Mouse (Mus musculus) olfactory bulb, adult 2 months (tissue): ENCODE measurements around the gene Dapk1. TPM values are rescaled to one million over a fixed set of nuclear protein-coding genes. Genes with fewer than 3 reads are reported as not detected.

Experiments
- H3K27ac ChIP-seq: fragments of 200-500 bp; 2 replicates; pipeline ENCODE4 v1.5.1; 2012; ENCODE audit warnings: low read depth, low read length; ENCODE audit not compliant: insufficient read depth
- H3K4me1 ChIP-seq: fragments of 200-500 bp; 2 replicates; pipeline ENCODE4 v1.6.1; 2012; ENCODE audit warnings: low read length; ENCODE audit not compliant: control insufficient read depth, insufficient read depth
- H3K4me3 ChIP-seq: fragments of 200-500 bp; 2 replicates; pipeline ENCODE4 v1.5.1; 2012; ENCODE audit warnings: mild to moderate bottlenecking, low read depth, low read length, moderate library complexity; ENCODE audit not compliant: insufficient read depth
- CTCF ChIP-seq: fragments of 200-500 bp; IDR thresholded peaks from 2 replicates; pipeline ENCODE4 v1.5.1; 2012; ENCODE audit warnings: low read depth, mild to moderate bottlenecking, low read length, moderate library complexity; ENCODE audit not compliant: insufficient read depth
- POLR2A ChIP-seq: fragments of 200-500 bp; IDR thresholded peaks from 2 replicates; pipeline ENCODE4 v1.6.1; 2012; ENCODE audit warnings: mild to moderate bottlenecking, low read depth, low read length, moderate library complexity; ENCODE audit not compliant: insufficient read depth
- WGBS: fragments of 180-500 bp; shearing (Covaris S2); methylation state at CpG from one replicate; pipeline ENCODE4 v1.1.7; 2018; 5-methylcytosine and 5-hydroxymethylcytosine counted together
- polyA plus RNA-seq: library from polyadenylated mRNA; stranded (reverse); fragments of >200 nt; gene quantifications from 2 replicates; pipeline ENCODE4 v1.2.4, GENCODE M21; 2012; ENCODE audit warnings: low replicate concordance; ENCODE audit not compliant: missing spikeins, insufficient read depth, insufficient read length

The Dapk1 gene
- polyA plus RNA-seq, 1 experiment, result not detected

DNA sequence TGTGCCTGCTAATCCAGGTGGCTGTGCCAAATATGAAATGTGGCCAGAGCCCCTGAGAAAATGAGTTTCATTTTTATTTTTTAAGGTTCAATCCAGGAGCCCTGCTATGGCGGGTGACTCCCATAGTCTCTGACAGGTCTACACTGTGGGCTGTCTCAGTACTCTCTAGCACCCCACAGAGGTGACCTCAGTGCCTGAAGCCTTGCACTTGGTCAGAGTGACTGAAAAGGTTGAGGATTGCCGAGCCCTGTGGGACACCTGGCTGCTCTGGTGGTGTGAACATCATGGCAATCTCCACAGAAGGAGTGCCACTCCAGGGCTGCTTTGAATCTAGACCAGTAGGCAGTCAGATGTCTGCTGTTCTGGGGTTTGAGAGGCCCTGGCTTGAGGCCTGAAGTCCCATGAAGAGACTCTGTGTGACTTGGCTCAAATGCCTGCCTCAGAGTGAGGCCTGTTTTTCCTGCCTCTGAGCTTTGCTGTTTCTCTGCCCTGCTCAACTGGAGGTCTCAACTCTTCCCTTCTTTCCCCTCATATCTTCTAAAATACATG is 52.3 kb downstream of the Dapk1 start:
- WGBS, result 74% methylated on average over 2 of the region's 2 CpGs
- no peak overlapping the region for H3K27ac ChIP-seq
- no peak overlapping the region for H3K4me3 ChIP-seq
- H3K4me1 ChIP-seq, result peaks cover 21% of the 10 kb centered on the region
- no peak for TF ChIP-seq POLR2A
- no peak for TF ChIP-seq CTCF

DNA sequence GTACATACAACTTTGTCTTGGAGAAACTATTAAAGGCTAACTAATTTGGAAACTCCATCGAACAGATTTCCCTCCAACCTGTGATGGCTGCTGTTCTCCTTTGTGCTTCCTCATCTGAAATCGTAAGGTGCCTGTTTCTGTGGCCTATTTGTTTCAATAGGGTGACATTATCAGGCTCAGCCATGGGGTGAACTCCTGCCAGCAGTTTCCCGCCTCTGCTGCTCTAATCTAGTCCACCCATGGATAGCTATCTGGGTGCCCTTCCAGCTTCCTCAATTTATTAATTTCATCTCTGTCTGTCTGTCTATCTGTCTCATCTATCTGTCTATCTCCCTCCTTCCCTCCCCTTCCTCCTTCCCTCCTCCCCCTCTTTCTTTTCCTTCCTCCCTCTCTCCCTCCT is 53.5 kb downstream of the Dapk1 start:
- TF ChIP-seq POLR2A (no peak), CTCF (no peak)
- 61% methylated on average over 3 of the region's 3 CpGs for WGBS
- Histone ChIP-seq H3K4me3 (no peak overlapping the region), H3K4me1 (peaks cover 19% of the 10 kb centered on the region), H3K27ac (no peak overlapping the region)

DNA sequence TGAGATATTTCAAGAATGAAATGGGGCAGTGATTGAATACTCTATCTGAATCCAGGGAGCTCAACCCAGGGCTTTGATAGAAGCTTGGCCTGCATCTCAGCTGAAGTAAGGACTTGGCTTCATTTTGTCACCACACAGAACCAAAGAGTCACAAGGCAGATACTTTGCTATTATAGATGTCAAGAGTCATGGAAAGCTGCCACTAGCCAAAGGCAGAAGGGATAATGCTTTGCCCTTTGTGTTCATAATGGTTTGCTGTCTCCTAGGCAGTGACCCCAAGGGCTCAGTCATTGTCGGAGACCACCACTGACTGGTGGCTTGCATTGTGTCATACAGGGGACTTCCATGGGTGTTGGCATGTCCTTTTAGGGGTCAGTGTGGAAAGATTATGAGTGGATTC is 57.9 kb downstream of the Dapk1 start:
- 68% methylated on average over 1 of the region's 1 CpGs for WGBS
- TF ChIP-seq POLR2A, result no peak
- no peak for TF ChIP-seq CTCF
- no peak overlapping the region for H3K27ac ChIP-seq
- peaks cover 27% of the 10 kb centered on the region for H3K4me1 ChIP-seq
- H3K4me3 ChIP-seq, result no peak overlapping the region

DNA sequence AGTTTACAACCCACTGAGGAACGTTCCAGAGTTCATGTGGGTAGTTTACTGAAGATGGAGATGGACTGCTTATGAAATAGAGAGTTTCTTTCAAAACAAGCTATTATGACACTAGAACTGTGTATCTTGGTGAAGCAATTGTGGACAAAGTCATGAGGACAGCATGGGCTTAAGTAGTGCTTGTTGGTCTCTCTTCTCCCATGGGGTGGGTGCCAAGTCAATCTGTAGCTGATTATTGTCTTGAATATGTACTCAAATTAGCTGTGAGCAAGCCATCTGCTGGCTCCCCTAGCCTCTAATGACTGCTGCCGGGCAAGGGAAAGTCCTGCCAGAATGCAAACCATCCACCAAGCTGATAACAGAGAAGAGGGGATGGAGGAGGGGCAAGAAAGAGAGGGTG is 58.3 kb downstream of the Dapk1 start:
- Histone ChIP-seq H3K27ac (no peak overlapping the region), H3K4me1 (peaks cover 29% of the 10 kb centered on the region), H3K4me3 (no peak overlapping the region)
- WGBS, result 43% methylated on average over 2 of the region's 2 CpGs
- no peak for TF ChIP-seq CTCF
- no peak for TF ChIP-seq POLR2A

DNA sequence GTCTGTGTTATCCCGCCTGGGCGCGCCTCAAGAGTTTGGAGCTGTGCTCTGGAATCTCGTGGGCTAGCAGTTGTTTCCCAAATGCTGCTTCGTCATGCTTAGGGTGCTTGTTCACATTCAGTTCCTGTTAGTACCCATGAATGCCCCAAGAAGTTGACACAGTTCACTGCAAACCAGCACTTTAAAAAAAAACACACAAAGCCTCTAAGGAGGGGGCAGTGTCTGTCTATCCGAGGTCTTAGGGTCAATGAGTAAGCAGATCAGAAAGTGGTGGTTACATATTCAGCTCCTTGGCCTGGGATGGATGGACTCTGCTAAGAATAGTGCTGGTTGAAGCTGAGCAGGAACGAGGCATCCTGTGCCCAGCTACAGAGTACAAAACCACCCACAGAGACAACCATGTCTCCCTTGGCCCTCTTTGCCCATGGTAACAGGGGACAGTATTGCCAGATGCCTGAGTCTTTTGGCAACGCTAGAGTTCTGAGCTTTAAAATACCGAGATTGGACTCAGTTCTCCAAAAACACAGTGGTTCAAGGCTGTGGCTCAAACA is 59.0 kb downstream of the Dapk1 start:
- Histone ChIP-seq H3K27ac (peak overlapping the region; percentile 37), H3K4me3 (no peak overlapping the region), H3K4me1 (peaks cover 28% of the 10 kb centered on the region)
- WGBS, result 64% methylated on average over 9 of the region's 9 CpGs
- TF ChIP-seq POLR2A (no peak), CTCF (no peak)

DNA sequence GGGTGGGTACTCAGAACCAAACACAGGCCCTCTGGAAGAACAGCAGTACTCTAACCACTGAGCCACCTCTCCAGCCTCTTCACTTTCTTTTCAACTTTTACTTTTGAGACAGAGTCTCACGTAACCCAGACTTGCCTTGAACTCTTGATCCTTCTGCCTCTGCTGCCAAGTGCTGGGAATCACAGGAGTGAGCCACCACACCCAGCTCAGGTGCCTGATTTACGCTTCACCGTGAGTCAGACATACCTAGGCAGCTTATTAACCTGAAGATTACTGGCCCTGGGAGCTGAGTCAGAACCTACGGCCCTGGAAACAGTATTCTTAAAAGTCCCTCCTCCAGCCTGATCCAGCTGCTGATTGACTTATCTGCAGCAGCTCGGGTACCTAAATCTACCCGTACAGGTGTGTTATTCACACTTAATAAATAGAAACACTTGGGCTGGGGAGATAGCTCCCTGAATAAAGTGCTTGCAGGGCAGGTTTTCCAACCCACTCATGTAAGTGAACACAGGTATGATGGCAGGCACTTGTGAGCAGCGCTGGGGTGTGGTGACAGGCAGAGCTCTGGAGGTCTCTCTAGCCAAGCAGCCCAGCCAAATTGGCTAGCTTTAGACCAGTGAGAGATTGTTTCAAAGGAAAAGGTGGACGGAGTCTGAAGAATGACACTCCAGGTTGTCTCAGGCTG is 60.9 kb downstream of the Dapk1 start:
- WGBS, result 86% methylated on average over 8 of the region's 8 CpGs
- TF ChIP-seq POLR2A (no peak), CTCF (no peak)
- 0 out of 2 replicates have a peak overlapping the region, but pooled peaks have one; percentile 12 for H3K27ac ChIP-seq

DNA sequence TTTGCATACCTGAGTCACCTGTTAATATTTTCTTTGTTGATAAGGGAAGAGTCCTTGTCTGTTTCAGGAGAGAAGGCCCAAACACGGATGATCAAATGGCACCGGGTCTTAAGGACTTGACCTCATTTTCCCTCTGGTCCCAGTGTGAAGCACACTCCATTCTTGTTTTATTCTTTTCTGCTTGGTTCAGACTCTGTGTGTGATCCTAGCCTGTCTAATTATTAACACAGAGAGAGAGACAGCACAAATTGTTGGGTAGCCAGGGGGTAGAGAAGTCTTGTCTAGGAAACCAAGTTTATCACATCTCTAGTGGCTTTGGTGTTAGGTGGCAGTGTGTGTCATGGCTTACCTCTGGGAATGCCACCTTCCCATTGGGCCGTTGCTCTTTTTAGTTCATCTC is 62.3 kb downstream of the Dapk1 start:
- WGBS, result 28% methylated on average over 3 of the region's 3 CpGs
- TF ChIP-seq POLR2A (no peak), CTCF (no peak)
- Histone ChIP-seq H3K4me1 (peaks cover 35% of the 10 kb centered on the region), H3K4me3 (no peak overlapping the region), H3K27ac (0 out of 2 replicates have a peak overlapping the region, but pooled peaks have one; percentile 4)

More for the DNA sequence above, 60.9 kb downstream of the Dapk1 start:
- Histone ChIP-seq H3K4me1 (peaks cover 32% of the 10 kb centered on the region), H3K4me3 (no peak overlapping the region)

DNA sequence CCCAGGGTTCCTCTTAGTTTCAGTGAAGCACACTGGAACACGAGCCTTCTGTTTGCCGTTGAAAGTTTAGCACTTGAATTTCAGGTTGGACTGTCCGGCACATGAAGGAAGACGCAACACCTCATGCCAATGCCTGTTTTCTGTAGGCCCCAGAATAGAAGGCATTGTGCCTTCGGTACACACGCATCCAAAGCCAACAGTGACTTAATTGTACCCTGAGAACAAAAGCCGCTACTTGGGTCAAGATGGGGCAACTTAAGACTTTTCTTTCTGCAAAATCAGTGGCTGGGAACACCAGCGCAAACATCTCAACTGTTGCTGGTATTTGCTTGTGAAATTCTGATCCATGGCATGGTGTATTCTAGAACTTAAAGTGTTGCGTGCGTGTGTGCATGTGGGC is 63.1 kb downstream of the Dapk1 start:
- H3K27ac ChIP-seq, result no peak overlapping the region
- TF ChIP-seq POLR2A (no peak), CTCF (no peak)
- WGBS, result 72% methylated on average over 10 of the region's 10 CpGs
- H3K4me1 ChIP-seq, result peaks cover 33% of the 10 kb centered on the region
- no peak overlapping the region for H3K4me3 ChIP-seq

DNA sequence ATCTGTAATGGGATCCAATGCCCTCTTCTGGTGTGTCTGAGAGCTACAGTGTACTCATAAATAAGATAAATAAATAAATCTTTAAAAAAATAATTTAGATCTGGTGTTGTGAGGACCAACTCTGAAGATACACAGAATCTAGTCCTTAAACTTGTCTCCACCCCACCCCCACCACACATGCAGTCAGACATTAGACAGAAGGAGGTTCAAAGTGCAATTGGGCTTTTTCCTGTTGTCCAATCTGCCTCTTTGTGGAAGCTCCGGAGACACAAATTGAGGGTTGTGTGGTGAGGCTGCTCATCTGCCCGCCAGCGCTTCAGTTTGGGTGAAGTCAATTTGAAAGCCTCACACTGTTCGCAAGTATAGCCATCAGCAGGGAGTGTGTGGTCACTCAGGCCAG is 63.7 kb downstream of the Dapk1 start:
- TF ChIP-seq POLR2A, result no peak
- TF ChIP-seq CTCF, result no peak

More for the DNA sequence above, 63.7 kb downstream of the Dapk1 start:
- H3K4me1 ChIP-seq, result peaks cover 29% of the 10 kb centered on the region
- H3K4me3 ChIP-seq, result no peak overlapping the region
- H3K27ac ChIP-seq, result no peak overlapping the region
- 68% methylated on average over 4 of the region's 4 CpGs for WGBS
